Mouse (Mus musculus): Measurements from ENCODE around the gene Ak2. TPM values are rescaled to one million over a fixed set of nuclear protein-coding genes. Genes with fewer than 3 reads are reported as not detected.

Gene Ak2
- polyA plus RNA-seq, 1 experiment, result 60.1 TPM

DNA sequence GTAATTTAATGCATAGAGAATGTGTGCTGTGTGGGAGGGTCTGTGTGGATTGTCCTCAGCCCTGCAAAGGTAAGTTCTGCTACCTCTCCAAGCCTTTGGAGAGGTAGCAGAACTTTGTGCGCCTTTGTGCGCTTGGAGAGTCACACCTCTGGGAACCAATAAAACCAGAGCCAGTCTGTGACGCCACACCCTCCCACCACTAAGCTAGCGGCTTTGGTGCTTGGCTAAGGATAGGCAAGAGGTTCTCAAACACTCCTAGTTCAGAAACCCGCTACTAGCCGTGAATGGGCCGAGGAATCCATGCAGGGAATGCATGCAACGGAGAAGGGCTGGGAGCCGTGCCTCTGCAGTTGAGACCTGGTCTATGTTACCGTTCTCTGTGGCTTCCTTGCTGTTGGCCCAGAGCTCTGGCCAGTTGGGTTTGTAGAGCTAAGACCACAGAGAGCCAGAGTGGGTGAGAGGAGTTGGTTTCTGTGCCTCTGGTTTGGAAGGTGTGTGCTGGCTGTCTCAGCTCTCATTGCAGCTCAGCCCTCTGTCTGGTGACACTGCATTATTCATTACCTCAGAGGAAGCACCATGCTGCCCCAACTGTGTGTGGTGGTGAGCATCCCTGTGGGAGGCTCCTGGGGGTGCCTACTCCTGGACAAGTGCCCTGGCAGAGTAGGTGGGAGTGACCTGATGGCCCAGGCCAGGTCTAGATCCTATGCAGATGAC is 21.6 kb downstream of the Ak2 start:
- 78% methylated on average over 10 of the region's 10 CpGs for WGBS
- no peak for TF ChIP-seq CTCF (IDR thresholded peaks at IDR 0.05; ENCODE audit: borderline replicate concordance, control insufficient read depth, extremely low read depth, insufficient read depth, low read length, poor library complexity)
- TF ChIP-seq POLR2A (IDR thresholded peaks at IDR 0.05; ENCODE audit: control insufficient read depth, extremely low read depth, insufficient read depth, low read length, poor library complexity), result no peak
- Histone ChIP-seq H3K27me3 (ENCODE audit: control insufficient read depth, insufficient read depth, low read length) (no peaks in the 10 kb centered on the region), H3K27ac (ENCODE audit: control insufficient read depth, insufficient read depth, low read length) (no peak overlapping the region), H3K4me3 (ENCODE audit: control insufficient read depth, insufficient read depth, low read length) (no peak overlapping the region), H3K4me1 (replicated peaks; ENCODE audit: control insufficient read depth, insufficient read depth, low read length) (no peaks in the 10 kb centered on the region), H3K36me3 (ENCODE audit: control insufficient read depth, insufficient read depth, low read length) (peaks cover 22% of the 10 kb centered on the region)
- DNase-seq, result no peak

DNA sequence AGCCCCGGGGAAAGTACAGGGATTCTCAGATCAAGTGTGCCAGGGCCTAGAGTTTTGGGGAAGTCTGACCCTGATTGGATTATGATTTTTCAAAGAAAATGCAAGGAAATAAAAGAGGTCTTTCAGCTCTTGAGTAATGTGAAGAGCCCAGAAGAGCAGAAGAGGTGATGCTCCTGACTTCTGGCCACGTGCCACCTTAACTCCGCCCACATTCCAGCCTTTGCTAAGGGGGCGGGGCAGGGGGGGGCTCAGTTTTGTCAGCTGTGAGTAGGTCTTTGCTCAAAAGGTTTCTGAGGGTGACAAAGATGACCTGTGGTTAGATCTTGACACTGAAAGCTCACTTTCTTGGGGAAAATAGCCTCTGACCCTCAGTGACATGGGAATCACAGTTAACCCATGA is 24.6 kb downstream of the Ak2 start:
- TF ChIP-seq CTCF (IDR thresholded peaks at IDR 0.05; ENCODE audit: borderline replicate concordance, control insufficient read depth, extremely low read depth, insufficient read depth, low read length, poor library complexity), result no peak
- TF ChIP-seq POLR2A (IDR thresholded peaks at IDR 0.05; ENCODE audit: control insufficient read depth, extremely low read depth, insufficient read depth, low read length, poor library complexity), result no peak
- Histone ChIP-seq H3K27ac (ENCODE audit: control insufficient read depth, insufficient read depth, low read length) (no peak overlapping the region), H3K4me1 (replicated peaks; ENCODE audit: control insufficient read depth, insufficient read depth, low read length) (peaks cover 5% of the 10 kb centered on the region; the same call in 1 of the 2 replicates), H3K27me3 (ENCODE audit: control insufficient read depth, insufficient read depth, low read length) (no peaks in the 10 kb centered on the region), H3K36me3 (ENCODE audit: control insufficient read depth, insufficient read depth, low read length) (no peaks in the 10 kb centered on the region; the same call in 1 of the 2 replicates), H3K4me3 (ENCODE audit: control insufficient read depth, insufficient read depth, low read length) (no peak overlapping the region)
- no peak for DNase-seq
- 69% methylated on average over 4 of the region's 4 CpGs for WGBS

- Histone ChIP-seq H3K4me1 (replicated peaks; ENCODE audit: control insufficient read depth, insufficient read depth, low read length) (peaks cover 5% of the 10 kb centered on the region; the same call in 1 of the 2 replicates), H3K36me3 (ENCODE audit: control insufficient read depth, insufficient read depth, low read length) (no peaks in the 10 kb centered on the region), H3K27ac (ENCODE audit: control insufficient read depth, insufficient read depth, low read length) (no peak overlapping the region), H3K27me3 (ENCODE audit: control insufficient read depth, insufficient read depth, low read length) (no peaks in the 10 kb centered on the region), H3K4me3 (ENCODE audit: control insufficient read depth, insufficient read depth, low read length) (no peak overlapping the region)
- TF ChIP-seq POLR2A (IDR thresholded peaks at IDR 0.05; ENCODE audit: control insufficient read depth, extremely low read depth, insufficient read depth, low read length, poor library complexity), result no peak
- TF ChIP-seq CTCF (IDR thresholded peaks at IDR 0.05; ENCODE audit: borderline replicate concordance, control insufficient read depth, extremely low read depth, insufficient read depth, low read length, poor library complexity), result no peak
- 67% methylated on average over 10 of the region's 10 CpGs for WGBS
- DNase-seq, result no peak
Measured at GRCm38 (mm10) chr4:129017150-129017549, 25.4 kb downstream of the Ak2 start.

- DNase-seq, result no peak
- Histone ChIP-seq H3K27me3 (ENCODE audit: control insufficient read depth, insufficient read depth, low read length) (no peaks in the 10 kb centered on the region), H3K27ac (ENCODE audit: control insufficient read depth, insufficient read depth, low read length) (no peak overlapping the region), H3K36me3 (ENCODE audit: control insufficient read depth, insufficient read depth, low read length) (no peaks in the 10 kb centered on the region), H3K4me1 (replicated peaks; ENCODE audit: control insufficient read depth, insufficient read depth, low read length) (peaks cover 5% of the 10 kb centered on the region; the same call in 1 of the 2 replicates), H3K4me3 (ENCODE audit: control insufficient read depth, insufficient read depth, low read length) (no peak overlapping the region)
- TF ChIP-seq CTCF (IDR thresholded peaks at IDR 0.05; ENCODE audit: borderline replicate concordance, control insufficient read depth, extremely low read depth, insufficient read depth, low read length, poor library complexity) (no peak), POLR2A (IDR thresholded peaks at IDR 0.05; ENCODE audit: control insufficient read depth, extremely low read depth, insufficient read depth, low read length, poor library complexity) (no peak)
- WGBS, result 80% methylated on average over 9 of the region's 9 CpGs
Measured at GRCm38 (mm10) chr4:129018788-129019435, 27.2 kb downstream of the Ak2 start.

DNA sequence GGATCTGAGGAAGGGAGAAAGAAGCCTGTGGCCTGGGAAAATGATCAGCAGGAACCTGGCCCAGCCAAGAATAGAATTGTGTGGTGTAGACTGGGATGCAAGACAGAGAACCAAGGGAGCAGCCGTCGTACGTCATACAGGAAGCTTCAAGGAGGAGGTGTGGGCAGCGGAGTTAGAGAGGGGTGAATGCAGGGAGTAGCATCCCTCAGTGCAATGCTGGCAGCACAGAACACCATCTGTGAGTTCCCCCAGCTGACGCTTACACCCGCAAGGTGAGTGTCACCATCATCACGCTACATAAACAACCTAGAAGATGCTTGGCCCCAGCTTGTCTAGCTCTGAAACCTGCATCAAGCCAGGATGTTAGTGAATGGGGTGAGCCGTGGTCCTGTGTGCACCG is 28.0 kb downstream of the Ak2 start:
- Histone ChIP-seq H3K4me1 (replicated peaks; ENCODE audit: control insufficient read depth, insufficient read depth, low read length) (peaks cover 6% of the 10 kb centered on the region; the same call in 1 of the 2 replicates), H3K36me3 (ENCODE audit: control insufficient read depth, insufficient read depth, low read length) (no peaks in the 10 kb centered on the region), H3K27me3 (ENCODE audit: control insufficient read depth, insufficient read depth, low read length) (no peaks in the 10 kb centered on the region), H3K27ac (ENCODE audit: control insufficient read depth, insufficient read depth, low read length) (no peak overlapping the region), H3K4me3 (ENCODE audit: control insufficient read depth, insufficient read depth, low read length) (no peak overlapping the region)
- TF ChIP-seq CTCF (IDR thresholded peaks at IDR 0.05; ENCODE audit: borderline replicate concordance, control insufficient read depth, extremely low read depth, insufficient read depth, low read length, poor library complexity) (no peak), POLR2A (IDR thresholded peaks at IDR 0.05; ENCODE audit: control insufficient read depth, extremely low read depth, insufficient read depth, low read length, poor library complexity) (no peak)
- DNase-seq, result no peak
- 45% methylated on average over 9 of the region's 9 CpGs for WGBS

- Histone ChIP-seq H3K4me3 (ENCODE audit: control insufficient read depth, insufficient read depth, low read length) (no peak overlapping the region), H3K27me3 (ENCODE audit: control insufficient read depth, insufficient read depth, low read length) (no peaks in the 10 kb centered on the region), H3K4me1 (replicated peaks; ENCODE audit: control insufficient read depth, insufficient read depth, low read length) (peaks cover 7% of the 10 kb centered on the region; the same call in 1 of the 2 replicates), H3K36me3 (ENCODE audit: control insufficient read depth, insufficient read depth, low read length) (no peaks in the 10 kb centered on the region), H3K27ac (ENCODE audit: control insufficient read depth, insufficient read depth, low read length) (no peak overlapping the region)
- no peak for TF ChIP-seq POLR2A (IDR thresholded peaks at IDR 0.05; ENCODE audit: control insufficient read depth, extremely low read depth, insufficient read depth, low read length, poor library complexity)
- no peak for TF ChIP-seq CTCF (IDR thresholded peaks at IDR 0.05; ENCODE audit: borderline replicate concordance, control insufficient read depth, extremely low read depth, insufficient read depth, low read length, poor library complexity)
- WGBS, result 55% methylated on average over 6 of the region's 6 CpGs
- no peak for DNase-seq
Measured at GRCm38 (mm10) chr4:129020454-129020853, 28.7 kb downstream of the Ak2 start.
